Mouse (Mus musculus) embryonic facial prominence, embryonic 15.5 days (tissue): ENCODE results near the gene Psmd7. TPM values are rescaled to one million over a fixed set of nuclear protein-coding genes. Genes with fewer than 3 reads are reported as not detected.
A peak's percentile ranks its signal among the peaks of the same experiment; 100 is the strongest.

ENCODE experiments used
- ATAC-seq: fragments of 200-750 bp; cut with Nextera tagmentation; 2 replicates; pipeline ENCODE4 v1.8.0; 2017; ENCODE audit warnings: low read depth, moderate TSS enrichment; ENCODE audit not compliant: insufficient number of reproducible peaks, low FRiP score, low TSS enrichment
- H3K27ac ChIP-seq: fragments of 300-500 bp; sonication (generic); replicated peaks from 2 replicates; pipeline ENCODE4 v1.5.1; 2015; ENCODE audit warnings: mild to moderate bottlenecking, inconsistent platforms
- H3K27me3 ChIP-seq: fragments of 300-500 bp; sonication (generic); 2 replicates; pipeline ENCODE4 v1.6.1; 2015; ENCODE audit warnings: inconsistent platforms
- H3K36me3 ChIP-seq: fragments of 300-500 bp; sonication (generic); 2 replicates; pipeline ENCODE4 v1.6.1; 2015; ENCODE audit warnings: mild to moderate bottlenecking, inconsistent platforms
- H3K4me1 ChIP-seq: fragments of 300-500 bp; sonication (generic); 2 replicates; pipeline ENCODE4 v1.6.1; 2015; ENCODE audit warnings: inconsistent platforms
- H3K4me2 ChIP-seq: fragments of 300-500 bp; sonication (generic); replicated peaks from 2 replicates; pipeline ENCODE4 v1.6.1; 2015; ENCODE audit warnings: mild to moderate bottlenecking, inconsistent platforms
- H3K4me3 ChIP-seq: fragments of 300-500 bp; sonication (generic); replicated peaks from 2 replicates; pipeline ENCODE4 v1.5.1; 2015; ENCODE audit warnings: mild to moderate bottlenecking, inconsistent platforms
- H3K9ac ChIP-seq: fragments of 300-500 bp; sonication (generic); 2 replicates; pipeline ENCODE4 v1.6.1; 2015; ENCODE audit warnings: inconsistent platforms
- H3K9me3 ChIP-seq: fragments of 300-500 bp; sonication (generic); replicated peaks from 2 replicates; pipeline ENCODE4 v1.6.1; 2016; ENCODE audit warnings: inconsistent platforms
- WGBS: fragments of 180-500 bp; shearing (Covaris S2); methylation state at CpG from one replicate; pipeline ENCODE4 v1.1.7; 2015; 5-methylcytosine and 5-hydroxymethylcytosine counted together
- polyA plus RNA-seq: library from polyadenylated mRNA; unstranded; fragments of >200 nt; fragmentation: Nextera tagmentation; extraction: Ambion mirVana; gene quantifications from 2 replicates; pipeline ENCODE4 v1.2.1, GENCODE M21; 2015

The Psmd7 gene
- polyA plus RNA-seq, 1 experiment from 2014 or later: 266 TPM

GRCm38 (mm10) chr8:107546817-107547216 is 41.4 kb downstream of the Psmd7 start:
- peaks cover 15% of the 10 kb centered on the region; the same call in 1 of the 2 replicates for H3K36me3 ChIP-seq
- ATAC-seq: no peak

GRCm38 (mm10) chr8:107546154-107546553 is 42.1 kb downstream of the Psmd7 start:
- no peak for ATAC-seq

More at GRCm38 (mm10) chr8:107546817-107547216, 41.4 kb downstream of the Psmd7 start:
- peak overlapping the region; percentile 32 for H3K4me2 ChIP-seq
- no peak overlapping the region for H3K9ac ChIP-seq
- WGBS: 65% methylated on average over 8 of the region's 8 CpGs
- H3K27ac ChIP-seq: peak overlapping the region; percentile 85
- H3K4me3 ChIP-seq: peak overlapping the region; percentile 31
- no peaks in the 10 kb centered on the region for H3K9me3 ChIP-seq
- H3K27me3 ChIP-seq: no peaks in the 10 kb centered on the region
- H3K4me1 ChIP-seq: peaks cover 43% of the 10 kb centered on the region

DNA sequence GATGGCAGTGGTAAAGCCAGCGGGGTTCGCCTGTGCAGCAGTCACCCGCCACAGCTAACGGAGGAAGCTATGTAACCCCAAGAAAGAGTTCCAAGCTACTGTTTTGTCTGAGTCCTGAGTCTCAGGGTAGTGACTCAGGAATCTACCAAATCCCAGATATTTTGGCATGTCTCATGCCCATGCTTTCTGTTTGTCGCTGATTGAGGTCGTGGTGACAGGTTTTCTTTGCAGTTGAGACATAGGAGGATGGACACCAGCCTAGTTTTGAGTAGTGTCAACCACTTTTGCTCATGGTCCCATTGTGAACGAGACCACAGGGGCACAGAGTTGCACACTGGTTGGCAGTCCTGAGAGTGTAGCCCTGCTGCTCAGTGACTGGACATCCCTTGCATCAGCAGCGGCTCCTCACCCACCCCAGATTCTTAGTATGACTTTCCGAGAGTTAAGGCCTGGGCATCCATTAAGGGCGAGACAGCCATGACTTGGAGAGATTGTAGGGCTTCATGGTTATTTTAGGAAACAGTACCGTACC is 42.6 kb downstream of the Psmd7 start:
- Histone ChIP-seq H3K4me1 (peaks cover 43% of the 10 kb centered on the region), H3K9ac (peak overlapping the region; percentile 19; the same call in 1 of the 2 replicates), H3K36me3 (peaks cover 5% of the 10 kb centered on the region; the same call in 1 of the 2 replicates), H3K27ac (peak overlapping the region; percentile 85), H3K27me3 (no peaks in the 10 kb centered on the region), H3K4me3 (peak overlapping the region; percentile 31), H3K9me3 (no peaks in the 10 kb centered on the region), H3K4me2 (peak overlapping the region; percentile 32)
- ATAC-seq: no peak
- 77% methylated on average over 11 of the region's 11 CpGs for WGBS

More at GRCm38 (mm10) chr8:107546154-107546553, 42.1 kb downstream of the Psmd7 start:
- H3K36me3 ChIP-seq: peaks cover 9% of the 10 kb centered on the region; the same call in 1 of the 2 replicates
- H3K9ac ChIP-seq: no peak overlapping the region
- H3K4me3 ChIP-seq: peak overlapping the region; percentile 31
- 65% methylated on average over 4 of the region's 4 CpGs for WGBS
- H3K27me3 ChIP-seq: no peaks in the 10 kb centered on the region
- peak overlapping the region; percentile 32 for H3K4me2 ChIP-seq
- H3K27ac ChIP-seq: peak overlapping the region; percentile 85
- H3K4me1 ChIP-seq: peaks cover 43% of the 10 kb centered on the region
- no peaks in the 10 kb centered on the region for H3K9me3 ChIP-seq

DNA sequence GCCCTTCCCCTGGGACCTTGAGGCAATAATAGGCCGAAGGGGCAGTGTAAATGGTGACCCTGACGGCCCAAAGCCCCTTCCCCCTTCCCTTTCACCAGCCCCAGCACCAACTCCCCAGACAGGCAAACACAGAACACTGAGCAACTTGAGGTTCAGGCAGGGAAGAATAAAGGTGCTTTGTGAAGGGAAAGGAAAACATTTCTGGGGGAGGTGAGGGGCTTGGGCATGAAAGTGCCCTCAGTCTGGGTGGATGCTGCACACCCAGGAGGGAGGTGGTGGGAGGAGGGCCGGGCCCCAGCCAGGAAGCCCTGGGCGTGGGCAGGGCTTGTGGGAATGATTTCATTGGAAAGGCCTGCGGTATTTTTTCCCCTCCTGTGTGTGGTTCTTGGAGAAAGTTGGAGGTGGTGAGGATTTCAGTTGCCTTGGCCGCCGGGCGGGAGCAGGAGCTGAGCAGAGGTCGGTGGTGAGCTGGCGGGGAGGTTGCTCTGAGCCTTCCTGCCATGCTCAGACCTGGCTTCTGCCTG is 43.6 kb downstream of the Psmd7 start:
- Histone ChIP-seq H3K4me2 (peak overlapping the region; percentile 29), H3K4me1 (peaks cover 43% of the 10 kb centered on the region), H3K36me3 (0 out of 2 replicates have a peak, but pooled peaks cover under 1% of the 10 kb centered on the region), H3K4me3 (peak overlapping the region; percentile 31), H3K9me3 (no peaks in the 10 kb centered on the region), H3K27ac (peak overlapping the region; percentile 85), H3K9ac (peak overlapping the region; percentile 19; the same call in 1 of the 2 replicates), H3K27me3 (no peaks in the 10 kb centered on the region)
- ATAC-seq: peak; percentile 86
- 26% methylated on average over 10 of the region's 10 CpGs for WGBS

- WGBS: 59% methylated on average over 8 of the region's 8 CpGs
- no peaks in the 10 kb centered on the region for H3K9me3 ChIP-seq
- H3K4me1 ChIP-seq: peaks cover 43% of the 10 kb centered on the region
- H3K9ac ChIP-seq: no peak overlapping the region
- H3K4me2 ChIP-seq: no peak overlapping the region
- peak overlapping the region; percentile 85 for H3K27ac ChIP-seq
- no peaks in the 10 kb centered on the region for H3K36me3 ChIP-seq
- H3K4me3 ChIP-seq: no peak overlapping the region
- H3K27me3 ChIP-seq: no peaks in the 10 kb centered on the region
- ATAC-seq: no peak
Observed at GRCm38 (mm10) chr8:107544211-107544610, 44.1 kb downstream of the Psmd7 start.

DNA sequence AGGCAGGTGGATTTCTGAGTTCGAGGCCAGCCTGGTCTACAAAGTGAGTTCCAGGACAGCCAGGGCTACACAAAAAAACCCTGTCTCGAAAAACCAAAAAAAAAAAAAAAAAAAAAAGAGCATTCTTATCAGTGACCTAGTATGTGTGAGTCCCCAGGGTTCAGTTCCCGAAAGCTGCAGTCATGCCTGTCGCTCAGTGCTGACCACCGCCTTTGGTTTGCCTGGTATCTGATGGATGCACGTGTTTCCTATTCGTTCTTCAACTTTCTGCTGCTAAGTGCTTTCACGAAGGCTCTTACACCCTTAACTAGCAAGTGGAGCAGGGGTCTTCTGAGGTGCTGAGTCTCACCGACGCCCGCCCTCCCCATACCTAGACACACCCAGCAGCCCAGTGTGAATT is 44.5 kb downstream of the Psmd7 start:
- Histone ChIP-seq H3K27ac (peak overlapping the region; percentile 85), H3K4me2 (no peak overlapping the region), H3K4me3 (no peak overlapping the region), H3K9ac (no peak overlapping the region), H3K36me3 (no peaks in the 10 kb centered on the region), H3K4me1 (peaks cover 41% of the 10 kb centered on the region), H3K9me3 (no peaks in the 10 kb centered on the region), H3K27me3 (no peaks in the 10 kb centered on the region)
- WGBS: 82% methylated on average over 10 of the region's 11 CpGs
- no peak for ATAC-seq

DNA sequence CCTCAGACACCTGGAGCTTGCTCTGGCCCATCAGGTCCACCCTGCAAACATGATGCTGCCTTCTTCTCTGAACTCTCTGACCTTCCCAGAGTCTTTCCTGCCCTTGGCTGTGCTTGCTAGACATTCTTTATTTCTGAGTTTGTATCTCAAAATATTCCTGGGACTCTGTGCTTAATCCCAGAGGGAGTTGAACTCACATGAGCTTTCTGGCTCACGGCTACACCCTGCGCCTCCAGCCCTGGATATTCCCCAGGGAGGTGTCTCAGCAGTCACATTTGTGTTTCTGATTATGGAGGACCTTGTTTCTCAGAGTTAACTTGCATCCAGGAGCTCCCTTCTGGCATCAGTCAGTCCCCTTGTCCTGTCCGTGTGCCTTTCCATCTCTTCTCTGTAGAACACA is 46.1 kb downstream of the Psmd7 start:
- no peaks in the 10 kb centered on the region for H3K27me3 ChIP-seq
- H3K9me3 ChIP-seq: no peaks in the 10 kb centered on the region
- H3K27ac ChIP-seq: no peak overlapping the region; the same call in 1 of the 2 replicates
- 79% methylated on average over 3 of the region's 3 CpGs for WGBS
- H3K36me3 ChIP-seq: no peaks in the 10 kb centered on the region
- no peak for ATAC-seq
- no peak overlapping the region for H3K4me3 ChIP-seq
- no peak overlapping the region for H3K4me2 ChIP-seq
- H3K9ac ChIP-seq: no peak overlapping the region
- H3K4me1 ChIP-seq: peaks cover 33% of the 10 kb centered on the region

DNA sequence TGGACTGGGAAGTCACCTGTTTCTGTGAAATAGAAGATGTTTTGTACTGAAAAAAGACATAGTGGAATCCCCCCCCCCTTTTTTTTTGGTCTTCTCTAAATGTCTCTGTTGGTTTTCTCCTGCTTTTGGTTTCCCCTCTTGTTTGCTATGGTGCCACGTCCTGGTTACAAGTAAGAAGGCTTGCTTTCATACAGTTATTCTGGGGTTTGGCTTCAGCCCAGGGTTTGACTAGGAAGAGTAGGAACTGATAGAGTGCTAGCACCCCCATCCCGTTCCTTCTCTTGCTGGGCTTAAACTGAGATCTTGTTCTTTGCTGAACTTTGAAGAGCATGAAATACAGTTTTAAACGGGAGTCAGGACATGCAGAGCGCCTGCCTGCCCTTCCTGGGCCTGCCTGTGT is 46.9 kb downstream of the Psmd7 start:
- no peak for ATAC-seq
- H3K9me3 ChIP-seq: no peaks in the 10 kb centered on the region
- no peak overlapping the region for H3K27ac ChIP-seq
- no peaks in the 10 kb centered on the region for H3K27me3 ChIP-seq
- H3K4me1 ChIP-seq: peaks cover 25% of the 10 kb centered on the region
- WGBS: 71% methylated on average over 4 of the region's 4 CpGs
- no peak overlapping the region for H3K4me3 ChIP-seq
- H3K4me2 ChIP-seq: no peak overlapping the region
- no peaks in the 10 kb centered on the region for H3K36me3 ChIP-seq
- H3K9ac ChIP-seq: no peak overlapping the region

DNA sequence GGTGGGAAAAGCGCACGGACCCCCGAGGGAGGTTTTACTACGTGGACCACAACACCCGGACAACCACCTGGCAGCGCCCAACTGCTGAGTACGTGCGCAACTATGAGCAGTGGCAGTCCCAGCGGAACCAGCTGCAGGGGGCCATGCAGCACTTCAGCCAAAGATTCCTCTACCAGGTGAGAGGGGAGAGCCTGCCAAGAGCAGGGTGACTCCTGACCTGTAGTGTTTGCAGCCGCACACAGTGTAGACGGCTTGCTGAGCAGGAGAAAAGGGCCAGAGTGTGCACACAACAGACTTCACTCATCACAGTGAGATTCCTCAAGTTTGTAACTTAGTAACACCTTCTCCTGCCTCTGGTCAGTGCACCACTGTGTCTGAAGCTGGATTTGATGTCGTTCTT is 47.6 kb downstream of the Psmd7 start:
- WGBS: 87% methylated on average over 12 of the region's 12 CpGs
- no peaks in the 10 kb centered on the region for H3K9me3 ChIP-seq
- no peak for ATAC-seq
- H3K4me2 ChIP-seq: no peak overlapping the region
- no peaks in the 10 kb centered on the region for H3K27me3 ChIP-seq
- H3K4me1 ChIP-seq: peaks cover 17% of the 10 kb centered on the region
- H3K4me3 ChIP-seq: no peak overlapping the region
- H3K27ac ChIP-seq: no peak overlapping the region
- no peaks in the 10 kb centered on the region for H3K36me3 ChIP-seq
- H3K9ac ChIP-seq: no peak overlapping the region

DNA sequence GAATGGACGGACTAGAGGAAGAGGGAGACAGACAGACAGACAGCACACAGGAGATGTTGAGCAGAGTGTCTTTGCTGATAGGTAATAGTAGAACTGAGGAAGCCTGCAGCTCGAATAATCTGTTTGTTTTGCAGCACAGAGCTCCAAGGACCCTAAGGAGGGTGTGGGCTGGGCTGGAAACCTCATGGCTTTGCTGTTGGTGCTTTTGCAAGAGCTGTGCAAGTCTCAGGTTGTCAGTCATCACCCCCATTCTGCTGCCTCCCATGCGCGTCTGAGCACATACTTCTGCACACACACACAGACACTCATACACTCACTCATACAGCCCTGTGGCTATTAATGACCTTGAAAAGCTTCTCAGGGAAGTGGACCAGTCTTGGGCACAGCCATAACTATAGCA is 50.8 kb downstream of the Psmd7 start:
- Histone ChIP-seq H3K4me3 (no peak overlapping the region), H3K4me2 (no peak overlapping the region), H3K27me3 (no peaks in the 10 kb centered on the region), H3K27ac (no peak overlapping the region), H3K9me3 (no peaks in the 10 kb centered on the region), H3K36me3 (0 out of 2 replicates have a peak, but pooled peaks cover 6% of the 10 kb centered on the region), H3K9ac (no peak overlapping the region), H3K4me1 (no peaks in the 10 kb centered on the region)
- 64% methylated on average over 4 of the region's 4 CpGs for WGBS
- no peak for ATAC-seq
